Mouse (Mus musculus): ENCODE results near the gene Kctd20. TPM values are rescaled to one million over a fixed set of nuclear protein-coding genes. Genes with fewer than 3 reads are reported as not detected.

Gene Kctd20
- polyA plus RNA-seq, 1 experiment from 2014 or later: 123 TPM

DNA sequence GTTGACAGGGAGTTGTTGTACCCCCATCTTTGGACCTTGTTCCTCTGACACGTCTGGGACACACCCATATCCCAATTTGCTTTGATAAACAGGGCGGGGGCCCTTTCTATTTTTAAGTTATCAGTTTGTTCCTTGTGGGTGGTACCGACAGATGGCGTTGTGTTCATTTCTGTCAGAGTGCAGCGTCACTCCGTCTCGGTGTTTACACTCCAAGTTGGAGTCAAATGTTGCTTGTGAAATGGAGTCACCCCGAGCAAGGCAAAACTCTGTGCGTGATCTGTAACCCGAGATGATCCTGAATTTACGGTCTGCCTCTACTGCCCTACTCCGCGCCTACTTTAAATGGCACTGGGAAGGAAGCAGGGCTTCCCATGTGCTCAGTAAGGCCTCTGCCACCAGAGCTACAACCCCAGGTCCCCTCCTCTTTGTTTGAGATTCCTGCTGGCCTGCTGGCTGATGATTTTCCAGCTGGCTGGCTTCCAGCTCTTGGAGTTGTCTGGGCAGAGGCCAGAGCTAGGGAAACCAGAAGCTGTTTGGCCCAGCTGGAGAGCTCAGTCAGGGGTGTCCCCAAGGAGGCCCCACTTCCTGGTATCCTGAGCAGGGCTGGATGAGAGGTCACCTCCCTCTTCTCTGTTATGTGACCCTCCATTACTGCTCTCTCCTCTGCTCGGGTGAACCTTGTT, 21.2 kb upstream of the Kctd20 start:
- H3K9ac ChIP-seq (replicated peaks; ENCODE audit: low read depth, low read length): no peak overlapping the region
- H3K4me3 ChIP-seq (replicated peaks; ENCODE audit: low read length): no peak overlapping the region
- ATAC-seq: peak; percentile 63
- peak overlapping the region; percentile 7; the same call in 1 of the 2 replicates for H3K4me2 ChIP-seq (ENCODE audit: low read length)
- no peaks in the 10 kb centered on the region for H3K27me3 ChIP-seq (replicated peaks; ENCODE audit: control insufficient read depth, insufficient read depth, low read length)
- H3K9me3 ChIP-seq (ENCODE audit: control insufficient read depth, low read length): no peaks in the 10 kb centered on the region
- 25% methylated on average over 14 of the region's 14 CpGs for WGBS
- H3K27ac ChIP-seq (ENCODE audit: low read length): no peak overlapping the region; the same call in 1 of the 2 replicates
- H3K36me3 ChIP-seq (ENCODE audit: control insufficient read depth, insufficient read depth): no peaks in the 10 kb centered on the region
- H3K4me1 ChIP-seq (replicated peaks; ENCODE audit: control insufficient read depth, insufficient read depth, low read length): peaks cover 8% of the 10 kb centered on the region

DNA sequence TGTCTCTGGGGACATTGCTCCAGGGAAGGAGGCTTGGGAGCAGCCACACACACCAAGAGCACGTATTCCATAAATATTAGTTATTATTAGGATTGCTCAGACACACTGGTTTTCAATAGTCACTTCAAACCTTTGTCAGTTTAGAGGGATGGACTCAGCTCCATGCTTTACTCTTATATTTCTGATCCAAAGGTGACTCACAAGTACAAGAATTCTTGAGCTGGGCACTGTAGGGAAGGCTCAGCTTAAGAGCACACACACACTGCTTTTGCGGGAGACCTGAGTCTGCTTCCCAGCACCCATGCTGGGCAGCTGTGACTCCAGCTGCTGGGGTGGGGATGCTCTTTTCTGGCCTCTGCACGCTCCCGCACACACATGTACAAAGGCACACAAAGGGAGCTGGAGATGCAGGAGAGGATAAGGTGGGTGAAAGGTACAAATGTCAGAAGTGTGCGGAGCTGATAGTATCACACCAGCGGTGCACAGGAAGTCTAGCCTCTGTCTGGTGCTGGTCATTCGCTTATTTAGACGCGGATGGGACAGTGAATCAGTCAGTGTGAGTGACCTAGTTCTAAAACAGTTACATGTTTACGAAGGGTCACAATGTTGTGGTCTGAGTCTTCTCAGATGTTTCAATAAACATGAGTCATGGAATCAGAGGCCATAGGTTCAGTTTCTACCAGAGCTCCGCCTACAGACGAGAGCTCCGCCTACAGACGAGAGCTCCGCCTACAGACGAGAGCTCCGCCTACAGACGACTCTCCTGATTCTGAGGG, 20.1 kb upstream of the Kctd20 start:
- Histone ChIP-seq H3K4me3 (replicated peaks; ENCODE audit: low read length) (no peak overlapping the region), H3K36me3 (ENCODE audit: control insufficient read depth, insufficient read depth) (no peaks in the 10 kb centered on the region), H3K4me2 (ENCODE audit: low read length) (no peak overlapping the region), H3K9ac (replicated peaks; ENCODE audit: low read depth, low read length) (no peak overlapping the region), H3K9me3 (ENCODE audit: control insufficient read depth, low read length) (no peaks in the 10 kb centered on the region), H3K4me1 (replicated peaks; ENCODE audit: control insufficient read depth, insufficient read depth, low read length) (peaks cover 8% of the 10 kb centered on the region), H3K27ac (ENCODE audit: low read length) (no peak overlapping the region), H3K27me3 (replicated peaks; ENCODE audit: control insufficient read depth, insufficient read depth, low read length) (no peaks in the 10 kb centered on the region)
- 92% methylated on average over 18 of the region's 18 CpGs for WGBS
- ATAC-seq: no peak

DNA sequence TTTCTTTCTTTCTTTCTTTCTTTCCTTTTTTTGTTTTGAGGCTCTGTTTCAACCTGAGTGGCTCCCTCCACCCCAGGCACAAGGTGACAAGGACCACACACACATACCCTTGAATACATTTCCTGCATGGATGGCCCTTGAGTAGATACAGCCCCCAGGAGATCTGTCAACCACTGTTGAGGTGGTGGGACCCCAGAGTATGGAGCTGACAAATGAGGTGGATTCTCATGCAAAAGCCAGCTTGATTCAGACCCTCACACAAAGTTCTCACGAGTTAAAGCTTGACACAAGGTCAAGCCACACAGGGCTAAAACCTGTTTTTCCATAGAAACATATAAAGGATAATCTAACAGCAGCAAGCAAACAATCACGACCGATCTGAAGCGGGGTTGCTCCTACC, 19.5 kb upstream of the Kctd20 start:
- H3K27ac ChIP-seq (ENCODE audit: low read length): no peak overlapping the region
- H3K4me3 ChIP-seq (replicated peaks; ENCODE audit: low read length): no peak overlapping the region
- H3K9me3 ChIP-seq (ENCODE audit: control insufficient read depth, low read length): no peaks in the 10 kb centered on the region
- WGBS: 87% methylated on average over 4 of the region's 4 CpGs
- H3K4me2 ChIP-seq (ENCODE audit: low read length): no peak overlapping the region
- H3K27me3 ChIP-seq (replicated peaks; ENCODE audit: control insufficient read depth, insufficient read depth, low read length): no peaks in the 10 kb centered on the region
- no peak overlapping the region for H3K9ac ChIP-seq (replicated peaks; ENCODE audit: low read depth, low read length)
- H3K4me1 ChIP-seq (replicated peaks; ENCODE audit: control insufficient read depth, insufficient read depth, low read length): peaks cover 8% of the 10 kb centered on the region
- no peak for ATAC-seq
- H3K36me3 ChIP-seq (ENCODE audit: control insufficient read depth, insufficient read depth): no peaks in the 10 kb centered on the region

DNA sequence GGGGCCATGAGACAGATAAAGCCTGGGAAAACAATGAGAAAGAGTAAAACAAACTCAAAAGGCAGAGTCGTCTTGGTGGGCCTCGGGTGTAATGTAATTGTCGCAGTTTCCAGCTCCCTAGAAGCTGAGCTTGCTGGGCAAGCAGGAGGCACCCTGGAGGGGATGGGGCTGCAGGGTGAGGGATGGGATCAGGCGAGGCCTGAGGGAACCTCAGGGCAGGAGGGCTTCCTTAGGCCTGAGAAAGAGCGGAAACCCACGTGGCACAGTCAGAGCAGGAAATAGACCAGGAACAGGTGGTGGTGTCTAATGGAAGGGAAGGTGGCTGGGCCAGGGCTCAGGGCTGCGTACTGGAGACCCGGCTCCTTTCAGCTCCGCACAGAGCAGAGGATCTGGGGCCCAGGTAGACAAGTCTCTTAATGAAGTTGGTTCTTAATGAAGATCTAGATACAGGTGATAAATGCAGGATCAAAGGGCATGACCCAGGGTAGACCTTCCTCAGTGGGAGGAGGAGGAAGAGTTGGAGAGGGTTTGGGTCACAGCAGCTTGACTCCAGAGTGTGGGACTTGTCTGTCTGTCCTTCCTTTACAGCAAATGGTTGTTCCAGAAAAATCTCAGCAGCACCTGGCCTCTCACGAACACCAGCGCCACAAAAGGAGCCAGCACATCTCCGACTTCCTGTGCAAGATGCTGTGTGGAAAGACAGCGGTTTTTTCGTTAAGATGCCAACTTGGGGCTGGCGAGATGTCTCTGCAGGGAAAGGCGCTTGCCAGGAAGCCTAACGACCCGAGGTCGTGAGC, 17.4 kb upstream of the Kctd20 start:
- no peaks in the 10 kb centered on the region for H3K27me3 ChIP-seq (replicated peaks; ENCODE audit: control insufficient read depth, insufficient read depth, low read length)
- peaks cover 8% of the 10 kb centered on the region for H3K4me1 ChIP-seq (replicated peaks; ENCODE audit: control insufficient read depth, insufficient read depth, low read length)
- 74% methylated on average over 19 of the region's 19 CpGs for WGBS
- H3K9ac ChIP-seq (replicated peaks; ENCODE audit: low read depth, low read length): no peak overlapping the region
- no peaks in the 10 kb centered on the region for H3K9me3 ChIP-seq (ENCODE audit: control insufficient read depth, low read length)
- H3K27ac ChIP-seq (ENCODE audit: low read length): no peak overlapping the region
- H3K36me3 ChIP-seq (ENCODE audit: control insufficient read depth, insufficient read depth): no peaks in the 10 kb centered on the region
- H3K4me3 ChIP-seq (replicated peaks; ENCODE audit: low read length): no peak overlapping the region
- no peak for ATAC-seq
- H3K4me2 ChIP-seq (ENCODE audit: low read length): no peak overlapping the region

DNA sequence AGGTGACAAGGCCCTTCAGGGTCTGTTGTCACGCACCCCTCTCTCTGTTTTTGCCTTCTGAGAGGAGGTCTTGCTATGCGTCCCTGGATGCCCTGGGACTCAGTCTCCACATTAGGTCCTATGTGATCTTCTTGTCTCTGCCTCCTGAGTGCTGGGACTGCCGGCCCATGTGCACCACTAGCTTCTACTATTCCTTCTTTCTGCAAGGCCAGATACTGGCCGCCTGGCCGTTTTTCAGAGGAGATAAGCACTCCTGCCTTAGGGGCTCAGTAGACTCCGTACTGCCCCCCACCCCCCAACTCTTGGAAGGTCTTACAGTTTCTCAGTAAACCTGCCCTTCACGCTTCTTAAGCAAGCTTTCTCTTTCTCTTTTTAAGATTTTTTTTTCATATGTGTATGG, 15.6 kb upstream of the Kctd20 start:
- no peak overlapping the region for H3K9ac ChIP-seq (replicated peaks; ENCODE audit: low read depth, low read length)
- no peaks in the 10 kb centered on the region for H3K36me3 ChIP-seq (ENCODE audit: control insufficient read depth, insufficient read depth)
- no peaks in the 10 kb centered on the region for H3K4me1 ChIP-seq (replicated peaks; ENCODE audit: control insufficient read depth, insufficient read depth, low read length)
- H3K4me2 ChIP-seq (ENCODE audit: low read length): no peak overlapping the region
- H3K9me3 ChIP-seq (ENCODE audit: control insufficient read depth, low read length): no peaks in the 10 kb centered on the region
- no peak overlapping the region for H3K4me3 ChIP-seq (replicated peaks; ENCODE audit: low read length)
- ATAC-seq: no peak
- 91% methylated on average over 7 of the region's 7 CpGs for whole genome bisulfite sequencing
- no peak overlapping the region for H3K27ac ChIP-seq (ENCODE audit: low read length)
- H3K27me3 ChIP-seq (replicated peaks; ENCODE audit: control insufficient read depth, insufficient read depth, low read length): no peaks in the 10 kb centered on the region

DNA sequence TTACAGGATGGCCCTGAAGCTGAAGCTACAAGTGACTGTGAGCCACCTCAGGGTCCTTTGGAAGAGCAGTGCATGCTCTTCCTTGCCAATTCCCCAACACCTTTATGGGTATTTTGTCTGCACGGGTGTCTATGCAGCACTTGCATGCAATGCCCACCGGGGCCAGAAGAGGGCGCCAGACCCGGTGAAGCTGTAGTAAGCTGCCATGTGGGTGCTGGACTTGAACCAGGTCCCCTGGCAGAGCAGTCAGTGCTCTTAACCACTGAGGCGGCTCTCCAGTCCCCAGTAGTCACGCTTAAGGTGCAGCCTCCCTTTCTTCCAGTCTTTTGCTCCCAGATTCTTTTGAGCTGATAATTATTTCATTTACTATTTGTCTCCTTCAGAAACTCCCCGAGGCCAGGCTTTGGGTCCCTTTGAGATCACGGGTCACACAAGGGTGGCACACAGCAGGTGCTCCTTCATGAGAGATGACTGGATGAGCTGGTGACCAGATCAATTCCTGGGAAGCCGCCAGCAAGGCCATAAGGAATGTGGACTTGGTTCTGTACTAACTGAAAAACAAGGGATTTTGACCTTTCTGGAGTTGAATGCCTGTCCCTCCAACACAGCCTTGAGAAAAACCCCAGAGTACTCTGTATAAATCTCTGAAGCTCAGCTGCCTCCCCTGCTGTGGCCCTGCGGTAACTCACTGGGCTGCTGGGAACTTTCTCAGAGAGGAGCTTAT, 15.0 kb upstream of the Kctd20 start:
- Histone ChIP-seq H3K4me1 (replicated peaks; ENCODE audit: control insufficient read depth, insufficient read depth, low read length) (no peaks in the 10 kb centered on the region), H3K27ac (ENCODE audit: low read length) (no peak overlapping the region), H3K36me3 (ENCODE audit: control insufficient read depth, insufficient read depth) (no peaks in the 10 kb centered on the region), H3K27me3 (replicated peaks; ENCODE audit: control insufficient read depth, insufficient read depth, low read length) (no peaks in the 10 kb centered on the region), H3K4me2 (ENCODE audit: low read length) (no peak overlapping the region), H3K9ac (replicated peaks; ENCODE audit: low read depth, low read length) (no peak overlapping the region), H3K9me3 (ENCODE audit: control insufficient read depth, low read length) (no peaks in the 10 kb centered on the region), H3K4me3 (replicated peaks; ENCODE audit: low read length) (no peak overlapping the region)
- ATAC-seq: no peak
- WGBS: 80% methylated on average over 10 of the region's 10 CpGs

DNA sequence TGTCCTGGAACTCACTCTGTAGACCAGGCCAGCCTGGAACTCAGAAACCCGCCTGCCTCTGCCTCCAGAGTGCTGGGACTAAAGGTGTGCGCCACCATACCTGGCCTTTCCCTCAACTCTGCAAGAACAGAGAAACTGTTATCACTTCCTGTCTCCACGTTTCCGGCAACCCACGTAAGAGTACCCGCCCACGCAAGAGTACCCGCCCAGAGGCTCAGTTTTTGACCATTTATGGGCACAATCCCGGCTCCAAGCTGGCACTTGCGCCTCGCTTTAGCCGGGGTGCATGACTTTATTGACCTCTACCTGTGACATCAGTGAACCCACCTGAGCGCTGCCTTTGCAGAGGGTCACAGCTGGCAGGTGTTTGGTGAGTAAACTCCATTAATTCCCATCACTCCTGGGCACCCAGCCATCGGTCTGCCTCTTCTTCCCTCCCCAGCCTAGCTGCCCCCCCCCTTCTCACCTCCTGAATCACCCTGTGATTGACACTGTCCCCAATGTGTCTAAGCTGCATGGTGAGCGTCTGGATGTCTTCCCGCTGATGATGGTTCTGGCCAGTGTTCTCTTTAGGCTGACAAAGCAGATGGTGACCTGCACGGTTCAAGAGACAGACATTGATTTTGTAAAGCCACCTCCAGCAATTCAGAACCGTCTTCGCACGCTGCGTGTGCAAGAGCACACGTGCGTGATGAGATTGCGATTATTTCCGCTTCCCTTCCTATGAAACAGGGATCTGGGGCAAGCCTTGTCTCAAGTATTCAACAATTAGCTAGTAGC, 10.8 kb upstream of the Kctd20 start:
- Histone ChIP-seq H3K4me3 (replicated peaks; ENCODE audit: low read length) (no peak overlapping the region), H3K4me1 (replicated peaks; ENCODE audit: control insufficient read depth, insufficient read depth, low read length) (no peaks in the 10 kb centered on the region), H3K27me3 (replicated peaks; ENCODE audit: control insufficient read depth, insufficient read depth, low read length) (no peaks in the 10 kb centered on the region), H3K9ac (replicated peaks; ENCODE audit: low read depth, low read length) (no peak overlapping the region), H3K9me3 (ENCODE audit: control insufficient read depth, low read length) (no peaks in the 10 kb centered on the region), H3K27ac (ENCODE audit: low read length) (no peak overlapping the region), H3K36me3 (ENCODE audit: control insufficient read depth, insufficient read depth) (no peaks in the 10 kb centered on the region), H3K4me2 (ENCODE audit: low read length) (no peak overlapping the region)
- ATAC-seq: no peak
- 87% methylated on average over 25 of the region's 25 CpGs for WGBS

DNA sequence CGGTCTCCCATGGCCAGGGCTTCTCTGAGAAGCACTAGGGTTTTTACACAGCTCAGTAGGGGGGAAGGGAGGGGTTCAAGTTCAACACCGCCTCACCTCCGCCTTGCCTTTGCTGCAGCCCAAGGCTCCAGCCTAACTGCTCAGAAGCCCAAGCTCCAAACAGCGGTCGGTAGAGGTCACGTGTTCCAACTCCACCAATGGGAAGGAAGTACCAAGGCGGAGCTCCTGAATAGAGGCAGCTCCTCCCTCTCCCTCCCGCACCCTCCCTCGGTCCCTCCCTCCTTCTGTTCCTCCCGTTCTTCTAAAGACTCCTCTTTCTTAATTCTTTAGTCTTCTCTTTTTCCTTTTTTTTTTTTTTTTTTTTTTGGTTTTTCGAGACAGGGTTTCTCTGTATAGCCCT, 9.6 kb upstream of the Kctd20 start:
- H3K4me3 ChIP-seq (replicated peaks; ENCODE audit: low read length): no peak overlapping the region
- H3K36me3 ChIP-seq (ENCODE audit: control insufficient read depth, insufficient read depth): no peaks in the 10 kb centered on the region
- H3K4me1 ChIP-seq (replicated peaks; ENCODE audit: control insufficient read depth, insufficient read depth, low read length): no peaks in the 10 kb centered on the region
- H3K9ac ChIP-seq (replicated peaks; ENCODE audit: low read depth, low read length): no peak overlapping the region
- no peak overlapping the region for H3K4me2 ChIP-seq (ENCODE audit: low read length)
- WGBS: 81% methylated on average over 10 of the region's 11 CpGs
- no peaks in the 10 kb centered on the region for H3K9me3 ChIP-seq (ENCODE audit: control insufficient read depth, low read length)
- no peaks in the 10 kb centered on the region for H3K27me3 ChIP-seq (replicated peaks; ENCODE audit: control insufficient read depth, insufficient read depth, low read length)
- H3K27ac ChIP-seq (ENCODE audit: low read length): no peak overlapping the region
- no peak for ATAC-seq
